Comparison of ENCODE assay signal across 10 mouse cellular contexts in the genomic region with DNA sequence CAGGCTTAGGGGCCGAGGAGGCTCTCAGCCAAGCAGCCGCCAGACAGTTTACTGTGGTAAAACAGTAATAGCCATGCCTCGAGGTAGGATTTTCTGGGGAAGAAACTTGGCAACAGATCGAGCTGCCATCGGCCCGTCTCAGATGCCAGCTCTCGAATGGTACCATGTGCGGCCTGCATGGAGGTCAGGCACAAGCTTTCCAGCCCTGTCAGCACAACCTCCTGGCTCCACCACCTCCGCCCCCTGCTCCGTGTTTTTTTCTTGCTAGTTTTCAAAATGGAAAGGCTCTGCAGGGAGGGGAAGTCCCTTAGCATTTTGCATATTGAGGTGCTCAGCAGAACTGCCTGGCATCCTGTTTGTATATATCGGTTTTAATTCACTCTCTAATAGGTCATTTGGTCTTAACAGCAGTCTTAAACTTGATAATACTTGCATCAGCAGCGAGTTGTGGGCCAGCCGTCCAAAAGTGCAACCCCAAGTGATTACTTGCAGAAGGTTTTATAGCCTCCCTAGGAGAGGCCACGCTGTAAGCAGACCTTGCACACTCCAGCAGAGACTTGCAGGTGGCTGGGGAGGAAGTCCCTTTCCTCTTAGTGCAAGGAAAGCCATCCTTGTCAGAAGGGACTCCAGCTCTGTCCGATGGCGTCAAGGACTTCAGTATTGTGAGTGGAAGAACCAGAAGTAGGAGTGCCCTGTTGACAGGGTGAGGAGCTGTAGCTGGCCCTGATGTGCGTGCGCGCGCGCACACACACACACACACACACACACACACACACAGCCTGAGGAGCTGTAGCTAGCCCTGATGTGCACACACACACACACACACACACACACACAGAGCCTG. TPM values are rescaled to one million over a fixed set of nuclear protein-coding genes. Genes with fewer than 3 reads are reported as not detected.
DNase-seq lines count a peak whose midpoint lies in the region; ATAC-seq and TF ChIP-seq lines count a peak whose summit lies in the region.
"Had no signal": no experiment of that assay in that cellular context is flagged by ENCODE, and none has a peak within 500 bp of the region (broad histone marks: within the 10 kb centered on the region; RNA-seq: fewer than 3 reads in every experiment).

No protein-coding gene starts in this region.

- no peaks in the 10 kb centered on the region for H3K36me3 ChIP-seq in intestine, embryonic 16.5 days (ENCODE audit: control insufficient read depth, insufficient read depth, low read length)
- H3K36me3 ChIP-seq in lung, postnatal 0 days (ENCODE audit: insufficient read depth, low read length) = no peaks in the 10 kb centered on the region
- H3K36me3 ChIP-seq in thymus, adult 2 months (ENCODE audit: control insufficient read depth, insufficient read depth, low read length) = no peaks in the 10 kb centered on the region

- no peak overlapping the region for H3K9ac ChIP-seq in intestine, embryonic 16.5 days (ENCODE audit: low read depth, low read length)
- H3K9ac ChIP-seq in lung, postnatal 0 days (replicated peaks; ENCODE audit: low read depth) = no peak overlapping the region

- peak overlapping the region; percentile 64 for H3K27ac ChIP-seq in bone marrow, adult 2 months (ENCODE audit: control insufficient read depth, insufficient read depth, low read depth, low read length, poor library complexity)
- H3K27ac ChIP-seq in intestine, embryonic 16.5 days (ENCODE audit: low read length) = peak overlapping the region; percentile 71
- H3K27ac ChIP-seq in lung, postnatal 0 days (ENCODE audit: low read length) = peak overlapping the region; percentile 64
- peak overlapping the region; percentile 42 for H3K27ac ChIP-seq in thymus, adult 2 months (ENCODE audit: control insufficient read depth, insufficient read depth, low read length)
- H3K27ac ChIP-seq: macrophage had no signal

- 13% methylated on average over 21 of the region's 21 CpGs for WGBS in bone marrow, adult 2 months
- 49% methylated on average over 21 of the region's 21 CpGs for WGBS in intestine, embryonic 16.5 days
- 52% methylated on average over 21 of the region's 21 CpGs for WGBS in lung, postnatal 0 days
- 23% methylated on average over 21 of the region's 21 CpGs for whole genome bisulfite sequencing in thymus, adult 2 months

- TF ChIP-seq POLR2A in bone marrow, adult 2 months (IDR thresholded peaks at IDR 0.05; ENCODE audit: borderline replicate concordance, control insufficient read depth, low read depth, low read length) = no peak
- TF ChIP-seq POLR2A in thymus, adult 2 months (IDR thresholded peaks at IDR 0.05; ENCODE audit: control insufficient read depth, extremely low read depth, insufficient read depth, low read length, poor library complexity) = no peak

- no peaks in the 10 kb centered on the region for H3K27me3 ChIP-seq in intestine, embryonic 16.5 days (replicated peaks; ENCODE audit: control insufficient read depth, insufficient read depth, low read length)
- H3K27me3 ChIP-seq in lung, postnatal 0 days (replicated peaks; ENCODE audit: insufficient read depth, low read length) = no peaks in the 10 kb centered on the region
- H3K27me3 ChIP-seq in thymus, adult 2 months (ENCODE audit: control insufficient read depth, insufficient read depth, low read length) = no peaks in the 10 kb centered on the region

- peak; percentile 97 for DNase-seq in heart, adult 11 months
- no peak for DNase-seq in heart, postnatal 25 days (ENCODE audit: low spot score)
- DNase-seq in gonadal fat pad, adult 2 months (ENCODE audit: low read depth) = peak; percentile 20
- peak; percentile 57 for DNase-seq in lung, postnatal 0 days (ENCODE audit: low spot score)
- DNase-seq in thymus, adult 2 months = peak; percentile 33
- DNase-seq in Muller cell, postnatal 12 days (ENCODE audit: inconsistent ontology term) = no peak

- no peaks in the 10 kb centered on the region for H3K9me3 ChIP-seq in intestine, embryonic 16.5 days (ENCODE audit: control insufficient read depth, low read length)
- no peaks in the 10 kb centered on the region for H3K9me3 ChIP-seq in lung, postnatal 0 days (ENCODE audit: low read length)
- H3K9me3 ChIP-seq: G1E had no signal

- H3K4me2 ChIP-seq in intestine, embryonic 16.5 days (ENCODE audit: low read depth, low read length) = peak overlapping the region; percentile 2; the same call in 1 of the 2 replicates
- H3K4me2 ChIP-seq in lung, postnatal 0 days (replicated peaks; ENCODE audit: low read depth, low read length) = no peak overlapping the region

- H3K4me3 ChIP-seq in bone marrow, adult 2 months (replicated peaks; ENCODE audit: control insufficient read depth, low read depth, low read length) = no peak overlapping the region
- H3K4me3 ChIP-seq in intestine, embryonic 16.5 days (ENCODE audit: low read length) = no peak overlapping the region
- H3K4me3 ChIP-seq in lung, postnatal 0 days (ENCODE audit: low read depth, low read length) = no peak overlapping the region
- no peak overlapping the region for H3K4me3 ChIP-seq in thymus, adult 2 months (ENCODE audit: control insufficient read depth, insufficient read depth, low read length)

- intact Hi-C loops in heart, postnatal 25 days (cut with DNase I) = no loop called here

- TF ChIP-seq EP300 in lung, postnatal 0 days (IDR thresholded peaks at IDR 0.05) = no peak

- ATAC-seq in intestine, embryonic 16.5 days = peak; percentile 91
- ATAC-seq in lung, postnatal 0 days = no peak

- no peak for TF ChIP-seq CTCF in bone marrow, adult 2 months (IDR thresholded peaks at IDR 0.05; ENCODE audit: control insufficient read depth, insufficient read depth, low read length)
- no peak for TF ChIP-seq CTCF in lung, postnatal 0 days (IDR thresholded peaks at IDR 0.05)
- TF ChIP-seq CTCF in thymus, adult 2 months (IDR thresholded peaks at IDR 0.05; ENCODE audit: borderline replicate concordance, control insufficient read depth, extremely low read depth, insufficient read depth, low read length, poor library complexity) = no peak

- peaks cover 14% of the 10 kb centered on the region for H3K4me1 ChIP-seq in bone marrow, adult 2 months (ENCODE audit: control insufficient read depth, insufficient read depth, low read length)
- H3K4me1 ChIP-seq in intestine, embryonic 16.5 days (ENCODE audit: control insufficient read depth, insufficient read depth, low read length) = peaks cover 25% of the 10 kb centered on the region
- H3K4me1 ChIP-seq in lung, postnatal 0 days (ENCODE audit: insufficient read depth, low read depth, low read length) = peaks cover 9% of the 10 kb centered on the region; the same call in 1 of the 2 replicates
- H3K4me1 ChIP-seq in thymus, adult 2 months (replicated peaks; ENCODE audit: control insufficient read depth, insufficient read depth, low read length) = peaks cover 18% of the 10 kb centered on the region

RNA-seq across cellular contexts. Expression of gene Spock2, which starts 24.8 kb away (rescaled TPM):
- total RNA-seq in heart, postnatal 25 days (2021) = 10 to 100 TPM; 14.8 to 16.1 TPM
- polyA plus RNA-seq in bone marrow, adult 2 months (2011; ENCODE audit: insufficient read depth, insufficient read length, low replicate concordance, missing spikeins) = 0.95 and 1.2 TPM in 2 replicates
- polyA plus RNA-seq in gonadal fat pad, adult 2 months (2012; rRNA removed) = 29.0 and 38.6 TPM in 2 replicates
- 3.4 and 3.6 TPM in 2 replicates for polyA plus RNA-seq in intestine, embryonic 16.5 days (2015; fragmentation: Nextera tagmentation; extraction: Ambion mirVana)
- 42.8 and 45.6 TPM in 2 replicates for polyA plus RNA-seq in lung, postnatal 0 days (2015; fragmentation: Nextera tagmentation; extraction: Ambion mirVana)
- polyA plus RNA-seq in thymus, adult 2 months (2012; rRNA removed) = 17.7 and 19.8 TPM in 2 replicates
- total RNA-seq: G1E had no signal
- polyA plus RNA-seq: G1E, macrophage had no signal

Comparison
In these comparisons a context has a peak if more than half of its experiments do, and no peak if none do; other contexts are left out.
1. DNase-seq: peak in heart, adult 11 months (single experiment), gonadal fat pad, adult 2 months (single experiment), lung, postnatal 0 days (single experiment) and thymus, adult 2 months (single experiment); none in heart, postnatal 25 days (single experiment) and Muller cell, postnatal 12 days (single experiment).
2. Peak in every context shown above with its lines, with median percentiles within 50 percentile points of each other: H3K27ac ChIP-seq.